Mouse (Mus musculus) stomach, postnatal 0 days (tissue): ENCODE results near the gene Rgs3.

Experiments used
- CTCF ChIP-seq: IDR thresholded peaks from 2 replicates; pipeline ENCODE4 v1.5.1; 2016; ENCODE audit warnings: antibody characterized with exemption, low read depth, mild to moderate bottlenecking, moderate library complexity
- EP300 ChIP-seq: optimal IDR thresholded peaks from 2 replicates; pipeline ENCODE3; 2016; ENCODE audit warnings: antibody characterized with exemption

DNA sequence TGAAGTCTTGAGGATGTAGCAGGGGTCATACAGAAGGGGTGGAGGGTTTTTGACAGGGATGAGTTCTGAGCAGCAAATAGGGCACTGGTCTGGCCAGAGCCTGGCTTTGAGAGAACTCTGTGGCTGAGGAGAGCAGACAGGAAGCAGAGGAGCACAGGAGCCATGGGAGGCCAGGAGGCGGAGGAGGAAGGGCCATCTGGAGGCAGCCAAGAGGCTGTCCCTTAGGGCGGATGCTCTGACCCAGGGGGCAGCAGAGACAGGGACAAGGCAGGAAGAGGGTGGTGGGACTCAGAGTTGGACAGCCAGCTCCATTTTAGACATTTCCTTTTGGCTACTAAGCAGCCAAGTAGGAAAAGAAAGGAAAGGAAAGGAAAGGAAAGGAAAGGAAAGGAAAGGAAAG, 43.6 kb upstream of the Rgs3 start:
- TF ChIP-seq CTCF (peak; percentile 34; the same call in 1 of the 2 replicates), EP300 (no peak)
